17 mouse cellular contexts compared by ENCODE assay signal in genomic region chr7:75751161-75751803, GRCm38 (mm10).
DNase-seq lines count a peak whose midpoint lies in the region; ATAC-seq and TF ChIP-seq lines count a peak whose summit lies in the region.
"Had no signal": no experiment of that assay in that cellular context is flagged by ENCODE, and none has a peak within 500 bp of the region (broad histone marks: within the 10 kb centered on the region; RNA-seq: fewer than 3 reads in every experiment).

No protein-coding gene starts in this region.

- TF ChIP-seq EP300 in lung, postnatal 0 days (IDR thresholded peaks at IDR 0.05): no peak

- no peaks in the 10 kb centered on the region for H3K27me3 ChIP-seq in heart, embryonic 11.5 days (ENCODE audit: control insufficient read depth, insufficient read depth, low read length)
- no peaks in the 10 kb centered on the region for H3K27me3 ChIP-seq in lung, postnatal 0 days (replicated peaks; ENCODE audit: insufficient read depth, low read length)
- no peaks in the 10 kb centered on the region for H3K27me3 ChIP-seq in erythroblast, embryonic 14.5 days (ENCODE audit: control insufficient read depth)
- H3K27me3 ChIP-seq: forebrain, embryonic 15.5 days; limb, embryonic 12.5 days; midbrain, embryonic 13.5 days had no signal

- H3K9ac ChIP-seq in heart, embryonic 11.5 days (ENCODE audit: low read depth, low read length): no peak overlapping the region
- H3K9ac ChIP-seq in lung, postnatal 0 days (replicated peaks; ENCODE audit: low read depth): no peak overlapping the region
- H3K9ac ChIP-seq: forebrain, embryonic 15.5 days; limb, embryonic 12.5 days; midbrain, embryonic 13.5 days had no signal

- H3K9me3 ChIP-seq in heart, embryonic 11.5 days (replicated peaks; ENCODE audit: control insufficient read depth, low read length): no peaks in the 10 kb centered on the region
- H3K9me3 ChIP-seq in lung, postnatal 0 days (ENCODE audit: low read length): no peaks in the 10 kb centered on the region
- H3K9me3 ChIP-seq in erythroblast, embryonic 14.5 days (ENCODE audit: control insufficient read depth, low read length): no peaks in the 10 kb centered on the region
- H3K9me3 ChIP-seq: forebrain, embryonic 15.5 days; limb, embryonic 12.5 days; midbrain, embryonic 13.5 days had no signal

- WGBS in heart, embryonic 11.5 days (ENCODE audit: insufficient replicate concordance): 75% methylated on average over 14 of the region's 14 CpGs
- WGBS in lung, adult 2 months: 85% methylated on average over 14 of the region's 14 CpGs
- 70% methylated on average over 14 of the region's 14 CpGs for WGBS in lung, postnatal 0 days

- TF ChIP-seq POLR2A in lung, adult 2 months (IDR thresholded peaks at IDR 0.05; ENCODE audit: borderline replicate concordance, extremely low read depth, low read depth, low read length): 0 out of 2 replicates have a peak, but pooled peaks have one; percentile 8

- ATAC-seq in heart, embryonic 11.5 days (replicated peaks; ENCODE audit: insufficient number of reproducible peaks, low FRiP score, low TSS enrichment): peak; percentile 36; the same call in 1 of the 2 replicates
- no peak for ATAC-seq in lung, postnatal 0 days
- ATAC-seq in megakaryocyte progenitor cell, adult 5-6 weeks (replicated peaks; ENCODE audit: poor library complexity): peak; percentile 75
- ATAC-seq: forebrain, embryonic 15.5 days; midbrain, embryonic 13.5 days had no signal

- H3K4me2 ChIP-seq in heart, embryonic 11.5 days: no peak overlapping the region
- H3K4me2 ChIP-seq in lung, postnatal 0 days (replicated peaks; ENCODE audit: low read depth, low read length): no peak overlapping the region
- H3K4me2 ChIP-seq: forebrain, embryonic 15.5 days; limb, embryonic 12.5 days; midbrain, embryonic 13.5 days had no signal

- peaks cover 33% of the 10 kb centered on the region for H3K4me1 ChIP-seq in heart, embryonic 11.5 days (ENCODE audit: control insufficient read depth, insufficient read depth, low read length)
- H3K4me1 ChIP-seq in lung, adult 2 months (ENCODE audit: control insufficient read depth, insufficient read depth, low read length): no peaks in the 10 kb centered on the region
- no peaks in the 10 kb centered on the region for H3K4me1 ChIP-seq in lung, postnatal 0 days (ENCODE audit: insufficient read depth, low read depth, low read length)
- peaks cover 70% of the 10 kb centered on the region for H3K4me1 ChIP-seq in erythroblast, embryonic 14.5 days (ENCODE audit: control insufficient read depth)

- no peak for TF ChIP-seq CTCF in lung, adult 2 months (IDR thresholded peaks at IDR 0.05; ENCODE audit: insufficient read depth, low read length)
- TF ChIP-seq CTCF in lung, postnatal 0 days (IDR thresholded peaks at IDR 0.05): no peak

- no peak for DNase-seq in heart, adult 9 months (ENCODE audit: low spot score in 2 of 2)
- DNase-seq in lung, adult 2 months: no peak
- DNase-seq in lung, postnatal 0 days (ENCODE audit: low spot score): no peak
- DNase-seq in thymus, adult 18-20 months: no peak
- DNase-seq in frontal cortex, postnatal 10 days (ENCODE audit: low spot score in 2 of 2): no peak
- DNase-seq: adrenal gland, postnatal 14 days; cerebellum, adult 9-10 months; embryo, embryonic 11 days; gastrocnemius, postnatal 10 days; thymus, postnatal 4 days had no signal

- H3K36me3 ChIP-seq in heart, embryonic 11.5 days (ENCODE audit: control insufficient read depth, insufficient read depth, low read length): peaks cover 34% of the 10 kb centered on the region
- peaks cover 50% of the 10 kb centered on the region for H3K36me3 ChIP-seq in lung, postnatal 0 days (ENCODE audit: insufficient read depth, low read length)
- peaks cover 100% of the 10 kb centered on the region for H3K36me3 ChIP-seq in erythroblast, embryonic 14.5 days (ENCODE audit: control insufficient read depth)

- H3K27ac ChIP-seq in heart, embryonic 11.5 days (ENCODE audit: low read depth, low read length): peak overlapping the region; percentile 64
- H3K27ac ChIP-seq in lung, postnatal 0 days (ENCODE audit: low read length): no peak overlapping the region
- H3K27ac ChIP-seq: forebrain, embryonic 15.5 days; kidney, postnatal 0 days; limb, embryonic 12.5 days; midbrain, embryonic 13.5 days had no signal

- H3K4me3 ChIP-seq in heart, embryonic 11.5 days (ENCODE audit: low read depth, low read length): no peak overlapping the region
- no peak overlapping the region for H3K4me3 ChIP-seq in lung, adult 2 months (replicated peaks; ENCODE audit: extremely low read depth, low read depth, low read length)
- H3K4me3 ChIP-seq in lung, postnatal 0 days (ENCODE audit: low read depth, low read length): no peak overlapping the region
- peak overlapping the region; percentile 15 for H3K4me3 ChIP-seq in erythroblast, embryonic 14.5 days (replicated peaks)
- H3K4me3 ChIP-seq: forebrain, embryonic 15.5 days; limb, embryonic 12.5 days; midbrain, embryonic 13.5 days had no signal
